Mouse (Mus musculus): Measurements from ENCODE around the gene Slc25a35. TPM values are rescaled to one million over a fixed set of nuclear protein-coding genes. Genes with fewer than 3 reads are reported as not detected.

Gene Slc25a35
- 94.0 and 117 TPM in 2 replicates for polyA plus RNA-seq (2012; rRNA removed)

GRCm38 (mm10) chr11:68967337-68968282 is at the start of gene Slc25a35:
Gene Slc25a35, plus strand, starts transcription at chr11:68968131.

GRCm38 (mm10) chr11:68926981-68927380 is 41.0 kb upstream of the Slc25a35 start, which contains the start of gene Odf4:
Gene Odf4, minus strand, starts transcription at chr11:68927081.

GRCm38 (mm10) chr11:68957308-68957707 is 10.6 kb upstream of the Slc25a35 start, which contains the start of gene Arhgef15:
Gene Arhgef15, minus strand, starts transcription at chr11:68957480.

GRCm38 (mm10) chr11:68975085-68975484 is 7.2 kb downstream of the Slc25a35 start, which contains the start of gene Rangrf:
Gene Rangrf, minus strand, starts transcription at chr11:68975185.

GRCm38 (mm10) chr11:69008182-69009121 is 40.5 kb downstream of the Slc25a35 start, which contains the start of gene Pfas:
Gene Pfas, minus strand, starts transcription at chr11:69008460.

GRCm38 (mm10) chr11:69015644-69016441 is 47.9 kb downstream of the Slc25a35 start, which contains the start of gene Ctc1:
Gene Ctc1, plus strand, starts transcription at chr11:69015911.

Other genes starting within 250 kb of the Slc25a35 start
- 104 and 124 TPM in 2 replicates for gene Ndel1, start 96.3 kb upstream of the Slc25a35 start, polyA plus RNA-seq (2012; rRNA removed)
- gene Rnf222, start 79.6 kb upstream of the Slc25a35 start, polyA plus RNA-seq (2012; rRNA removed): 0.03 and 0.21 TPM in 2 replicates
- 1,030 and 1,365 TPM in 2 replicates for gene Rpl26, start 66.5 kb upstream of the Slc25a35 start, polyA plus RNA-seq (2012; rRNA removed)
- gene Odf4, start 41.0 kb upstream of the Slc25a35 start, polyA plus RNA-seq (2012; rRNA removed): not detected in 2 replicates
- 53.3 and 59.5 TPM in 2 replicates for gene Arhgef15, start 10.7 kb upstream of the Slc25a35 start, polyA plus RNA-seq (2012; rRNA removed)
- 31.8 and 49.9 TPM in 2 replicates for gene Rangrf, start 7.1 kb downstream of the Slc25a35 start, polyA plus RNA-seq (2012; rRNA removed)
- 27.2 and 30.6 TPM in 2 replicates for gene Pfas, start 40.3 kb downstream of the Slc25a35 start, polyA plus RNA-seq (2012; rRNA removed)
- gene Ctc1, start 47.8 kb downstream of the Slc25a35 start, polyA plus RNA-seq (2012; rRNA removed): 69.9 and 84.4 TPM in 2 replicates
- 35.2 and 55.8 TPM in 2 replicates for gene Aurkb, start 77.5 kb downstream of the Slc25a35 start, polyA plus RNA-seq (2012; rRNA removed)
- 26.9 and 29.6 TPM in 2 replicates for gene Borcs6, start 91.6 kb downstream of the Slc25a35 start, polyA plus RNA-seq (2012; rRNA removed)
- gene Tmem107, start 102.7 kb downstream of the Slc25a35 start, polyA plus RNA-seq (2012; rRNA removed): 60.2 and 98.0 TPM in 2 replicates
- 128 and 221 TPM in 2 replicates for gene Vamp2, start 120.4 kb downstream of the Slc25a35 start, polyA plus RNA-seq (2012; rRNA removed)
- gene Per1, start 127.1 kb downstream of the Slc25a35 start, polyA plus RNA-seq (2012; rRNA removed): 25.2 and 31.5 TPM in 2 replicates
- 0.83 and 1.5 TPM in 2 replicates for gene Hes7, start 152.3 kb downstream of the Slc25a35 start, polyA plus RNA-seq (2012; rRNA removed)
- gene 9130213A22Rik, start 154.5 kb downstream of the Slc25a35 start, polyA plus RNA-seq (2012; rRNA removed): 1.4 TPM in 2 replicates
- gene Aloxe3, start 157.8 kb downstream of the Slc25a35 start, polyA plus RNA-seq (2012; rRNA removed): 2.8 and 7.0 TPM in 2 replicates
- gene Alox12b, start 188.9 kb downstream of the Slc25a35 start, polyA plus RNA-seq (2012; rRNA removed): 0.18 TPM in 1 of 2 replicates, not detected in the other
- gene Alox8, start 229.7 kb downstream of the Slc25a35 start, polyA plus RNA-seq (2012; rRNA removed): 0.06 TPM in 1 of 2 replicates, not detected in the other